Mouse (Mus musculus): ENCODE results near the gene Sox1.

DNA sequence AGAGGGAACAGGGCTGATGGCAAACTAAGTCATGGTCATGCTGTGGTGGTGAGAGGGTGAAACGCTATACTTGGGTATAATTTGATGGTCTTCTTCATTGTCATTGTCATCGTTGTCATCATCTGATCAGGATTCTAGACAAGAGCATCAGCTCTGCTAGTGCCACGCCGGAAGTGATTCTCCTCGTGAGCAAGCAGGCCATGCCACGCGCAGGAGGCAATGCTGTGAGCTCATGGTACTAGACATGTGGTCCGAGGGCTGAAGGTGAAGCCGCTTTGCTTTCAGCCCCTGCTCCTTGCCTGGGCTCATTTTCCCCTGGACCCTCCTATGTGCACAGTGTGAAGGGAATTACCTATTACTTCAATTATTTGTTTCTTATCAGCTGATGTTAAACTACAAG lies 32.3 kb downstream of the Sox1 start:
- TF ChIP-seq CTCF (IDR thresholded peaks at IDR 0.05) (no peak), POLR2A (IDR thresholded peaks at IDR 0.05; ENCODE audit: insufficient read depth, low read depth, low read length) (no peak)
